Mouse (Mus musculus) urinary bladder, postnatal 4 days (tissue): ENCODE results near the gene Ripk3.

Source experiments
- DNase-seq, 2 experiments: peaks; one replicate each; pipeline ENCODE4 v3.0.0; 2021 to 2022; ENCODE audit warnings: low spot score in 2 of 2

The Ripk3 gene

DNA sequence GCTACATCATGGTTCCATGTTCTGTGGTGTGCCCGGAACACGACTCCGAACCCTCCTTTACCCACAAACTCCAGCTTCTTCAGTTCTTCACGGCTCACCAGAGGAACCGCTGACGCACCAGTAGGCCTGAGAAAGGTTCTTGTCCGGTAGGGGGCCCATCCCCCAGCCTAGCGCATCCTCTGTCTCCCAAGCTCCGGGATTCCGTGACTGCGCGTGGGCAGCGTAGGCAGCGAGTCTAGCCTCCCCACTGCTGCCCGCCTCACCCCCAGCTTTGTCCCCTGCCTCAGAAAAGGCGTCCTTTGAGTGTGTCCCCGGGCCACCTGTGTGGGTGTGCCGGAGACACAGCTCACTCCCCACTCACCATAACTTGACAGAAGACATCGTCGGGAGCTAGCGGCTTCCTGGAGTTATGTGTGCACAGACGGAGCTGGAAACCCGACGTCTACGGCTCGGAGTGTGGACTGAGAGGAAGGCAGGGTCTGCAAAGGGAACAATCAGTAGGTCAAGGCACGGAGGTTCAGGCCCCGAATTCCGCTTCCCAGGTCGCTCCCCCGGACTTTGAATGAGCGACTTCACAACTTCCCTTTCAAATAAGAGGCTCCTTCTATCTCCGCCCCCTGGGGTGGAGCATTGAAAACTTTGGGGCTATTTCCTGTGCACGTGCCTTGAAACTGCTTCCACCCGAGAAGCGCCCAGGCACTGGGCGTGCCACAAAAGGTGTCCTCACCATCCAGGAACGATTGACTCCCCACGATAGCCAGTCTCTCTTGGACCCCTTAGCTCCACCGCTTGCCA lies at the start of gene Ripk3:
Gene Ripk3 (minus strand): TSS at position 610 of the 795 bp plus-strand sequence.
- DNase-seq = peak in 1 of 2 experiments; percentile 59

DNA sequence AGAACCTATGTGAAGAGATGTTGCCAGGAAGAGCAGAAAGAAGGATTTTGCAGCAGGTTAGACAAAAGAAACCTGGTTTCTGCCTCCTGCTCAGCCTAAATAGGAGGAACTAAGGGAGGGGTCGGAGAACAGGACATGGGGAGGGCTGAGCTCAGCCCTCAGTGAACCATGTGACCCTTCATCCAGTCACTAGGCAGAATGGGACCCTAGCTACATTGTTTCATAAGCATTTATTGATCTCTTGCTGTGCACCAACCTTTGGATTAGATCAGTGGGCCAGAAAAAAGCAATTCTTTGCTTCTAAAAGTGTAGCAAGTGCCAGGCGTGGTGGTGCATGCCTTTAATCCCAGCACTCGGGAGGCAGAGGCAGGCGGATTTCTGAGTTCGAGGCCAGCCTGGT lies 49.6 kb upstream of the Ripk3 start:
- DNase-seq = no peak

DNA sequence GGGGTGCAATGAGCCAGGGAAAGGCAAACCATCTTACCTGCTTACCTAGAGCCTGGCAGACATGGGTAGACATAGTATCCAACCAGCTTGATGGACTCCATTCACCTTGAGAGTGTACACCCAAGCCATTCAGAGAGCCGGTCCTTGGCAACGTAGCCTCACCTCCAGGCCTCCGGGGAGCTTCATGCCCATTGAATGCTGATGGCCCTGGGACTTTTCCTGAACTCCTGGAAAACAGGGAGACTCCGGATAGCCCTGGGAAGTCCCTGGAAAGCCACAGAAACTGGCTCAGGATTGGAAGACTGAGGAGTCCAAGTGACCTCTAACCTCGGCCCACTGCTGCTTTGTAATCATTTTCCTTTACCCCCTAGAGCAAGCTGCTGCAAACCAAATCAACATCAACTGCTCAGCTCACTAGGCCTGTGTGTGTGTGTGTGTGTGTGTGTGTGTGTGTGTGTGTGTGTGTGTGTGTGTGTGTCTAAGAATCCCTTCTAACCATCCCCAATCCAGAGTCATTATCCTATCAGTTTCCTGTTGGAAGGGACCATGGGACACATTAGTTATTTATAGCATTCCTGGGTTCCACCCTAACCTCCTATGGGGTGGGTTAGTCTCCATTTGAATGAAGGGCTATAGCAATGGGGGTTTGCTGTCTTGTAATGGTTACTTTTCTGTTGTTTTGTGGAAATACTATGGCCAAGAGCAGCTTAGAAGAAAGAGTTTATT lies 46.3 kb upstream of the Ripk3 start:
- no peak for DNase-seq

DNA sequence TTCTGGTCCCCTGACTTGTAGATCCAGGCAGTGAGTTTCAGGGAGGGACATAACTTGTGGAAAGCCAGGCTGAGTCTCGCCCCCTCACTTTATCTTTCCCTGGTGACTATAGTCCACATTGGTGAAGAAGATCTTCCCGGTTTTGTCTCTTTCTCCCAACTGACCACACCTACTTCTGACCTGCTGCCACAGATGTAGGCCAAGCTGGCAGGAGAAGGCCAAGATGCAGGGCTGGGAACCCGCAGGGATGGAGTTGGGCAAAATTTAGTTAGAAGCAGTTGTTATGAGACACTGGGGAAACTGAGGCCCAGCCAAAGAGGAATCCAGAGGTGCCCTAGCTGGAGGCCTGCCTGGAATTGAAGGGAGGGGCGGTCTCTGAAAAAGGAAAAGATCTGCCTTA lies 44.5 kb upstream of the Ripk3 start:
- DNase-seq = no peak

DNA sequence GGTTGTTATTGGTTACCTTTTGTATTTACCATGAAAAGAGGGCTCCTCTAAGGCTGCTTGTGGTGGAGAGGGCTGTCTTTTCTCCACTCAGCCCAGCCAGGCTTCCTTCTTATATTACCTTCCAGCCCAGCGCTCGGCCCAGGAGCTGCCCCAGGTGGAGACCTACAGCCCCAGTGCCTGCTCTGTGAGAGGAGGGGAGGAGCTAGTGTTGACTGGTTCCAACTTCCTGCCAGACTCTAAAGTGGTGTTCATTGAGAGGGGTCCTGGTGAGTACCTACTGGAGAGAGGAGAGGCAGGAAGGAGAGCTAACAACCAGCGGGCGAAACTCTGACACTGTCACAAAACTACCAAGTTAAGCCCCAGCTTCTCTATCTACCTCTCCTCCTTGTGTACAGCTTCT lies 41.7 kb upstream of the Ripk3 start:
- DNase-seq = peak in 1 of 2 experiments; percentile 23

DNA sequence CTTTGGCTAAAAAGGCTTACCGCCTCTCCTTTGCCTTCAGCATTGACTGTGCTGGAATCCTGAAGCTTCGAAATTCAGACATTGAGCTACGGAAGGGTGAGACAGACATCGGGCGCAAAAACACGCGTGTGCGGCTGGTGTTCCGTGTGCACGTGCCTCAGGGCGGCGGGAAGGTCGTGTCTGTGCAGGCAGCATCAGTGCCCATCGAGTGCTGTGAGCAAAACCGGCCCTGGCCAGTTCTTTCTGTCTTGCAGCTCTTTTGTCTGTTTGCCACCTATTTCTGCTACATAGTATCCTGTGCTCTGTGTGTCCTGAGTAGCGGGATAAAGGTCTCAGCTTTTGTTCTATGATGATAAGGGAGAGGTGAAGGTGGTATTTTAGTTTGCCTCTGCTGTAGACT lies 41.2 kb upstream of the Ripk3 start:
- peak in 1 of 2 experiments; percentile 51 for DNase-seq

DNA sequence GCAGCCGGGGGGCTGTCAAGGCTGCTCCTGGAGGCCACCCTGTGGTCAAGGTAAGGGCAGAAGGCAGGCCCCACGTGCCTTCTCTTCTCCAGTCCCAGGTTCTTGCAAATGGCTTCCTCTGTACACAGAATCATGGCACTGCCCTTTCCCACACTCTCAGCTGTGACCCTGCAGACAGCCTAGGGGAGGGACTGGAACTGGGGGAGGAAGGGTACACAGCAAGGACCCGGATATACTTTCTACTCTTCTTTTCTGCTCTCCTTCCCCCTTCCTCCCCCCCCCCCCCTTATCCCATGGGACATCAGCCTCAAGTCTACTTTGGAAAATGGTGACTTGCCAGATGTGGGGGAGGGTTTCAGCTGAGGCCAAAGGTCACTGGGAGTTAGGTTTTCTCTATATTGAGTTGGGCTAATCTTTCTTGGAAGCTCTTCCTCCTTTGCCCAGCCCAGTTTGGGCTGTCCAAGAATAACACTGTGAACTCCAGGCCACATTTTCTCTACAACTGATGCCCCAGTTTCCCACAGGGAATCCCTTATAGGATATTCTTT lies 40.1 kb upstream of the Ripk3 start:
- peak in 1 of 2 experiments; percentile 50 for DNase-seq

DNA sequence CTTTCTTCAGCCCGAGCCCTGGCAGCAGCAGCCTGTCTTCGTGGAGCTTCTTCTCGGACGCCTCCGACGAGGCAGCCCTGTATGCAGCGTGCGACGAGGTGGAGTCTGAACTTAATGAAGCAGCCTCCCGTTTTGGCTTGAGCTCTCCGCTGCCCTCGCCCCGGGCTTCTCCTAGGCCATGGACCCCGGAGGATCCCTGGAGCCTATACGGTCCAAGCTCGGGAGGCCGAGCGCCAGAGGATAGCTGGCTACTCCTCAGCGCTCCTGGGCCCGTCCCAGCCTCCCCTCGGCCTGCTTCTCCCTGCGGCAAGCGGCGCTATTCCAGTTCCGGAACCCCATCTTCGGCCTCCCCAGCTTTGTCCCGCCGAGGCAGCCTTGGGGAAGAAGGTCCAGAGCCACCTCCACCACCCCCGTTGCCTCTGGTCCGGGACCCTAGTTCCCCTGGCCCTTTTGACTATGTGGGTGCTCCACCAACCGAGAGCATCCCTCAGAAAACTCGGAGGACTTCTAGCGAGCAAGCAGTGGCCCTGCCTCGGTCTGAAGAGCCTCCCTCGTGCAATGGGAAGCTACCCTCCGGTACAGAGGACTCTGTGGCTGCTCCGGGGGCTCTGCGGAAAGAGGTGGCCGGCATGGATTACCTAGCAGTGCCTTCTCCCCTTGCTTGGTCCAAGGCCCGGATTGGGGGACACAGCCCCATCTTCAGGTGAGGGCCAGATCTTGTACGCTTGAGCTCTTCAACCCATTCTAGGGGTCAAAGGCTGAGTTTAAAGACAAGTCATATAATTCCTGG lies 38.1 kb upstream of the Ripk3 start:
- DNase-seq = peak in 1 of 2 experiments; percentile 58

GRCm38 (mm10) chr14:55826142-55826541 lies 37.5 kb upstream of the Ripk3 start:
- DNase-seq = peak in 1 of 2 experiments; percentile 61

- peak; percentile 37 to 61 for DNase-seq
These were observed 36.8 kb upstream of the Ripk3 start for GRCm38 (mm10) chr14:55825216-55826051.

DNA sequence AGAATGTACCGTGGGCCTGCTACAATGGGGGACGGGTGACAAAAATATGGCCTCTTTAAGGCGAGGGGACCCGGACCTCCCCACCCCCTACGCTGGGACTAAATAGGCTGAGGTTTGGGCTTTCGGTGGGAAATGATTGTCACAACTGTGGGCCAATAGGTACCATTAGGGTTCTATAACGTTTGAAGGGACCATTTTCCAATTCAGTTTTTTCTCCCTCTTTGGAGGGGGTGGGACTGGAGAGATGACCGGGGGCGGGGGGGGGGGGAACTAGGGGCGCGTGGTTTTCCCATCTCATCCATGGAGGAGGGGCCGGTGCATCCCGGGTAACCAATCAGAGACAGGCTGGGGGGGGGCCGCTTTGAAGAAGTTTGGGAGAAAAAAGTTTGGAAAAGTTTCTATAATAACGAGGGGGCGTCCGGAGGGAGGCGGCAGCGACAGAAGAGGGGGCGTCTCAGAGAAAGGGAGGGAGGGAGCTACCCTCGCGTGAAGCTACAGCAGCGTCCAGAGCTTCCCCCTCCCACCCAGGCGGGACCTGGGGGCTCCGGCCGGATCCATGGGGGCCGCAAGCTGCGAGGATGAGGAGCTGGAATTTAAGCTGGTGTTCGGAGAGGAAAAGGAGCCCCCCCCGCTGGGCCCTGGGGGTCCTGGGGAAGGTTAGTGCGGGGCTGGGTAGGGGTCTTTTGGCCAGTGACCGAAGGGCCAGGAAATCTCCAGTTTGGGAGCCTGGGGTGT lies 36.0 kb upstream of the Ripk3 start:
- peak; percentile 66 to 77 for DNase-seq

GRCm38 (mm10) chr14:55824001-55824480 lies 35.4 kb upstream of the Ripk3 start:
- DNase-seq = peak; percentile 47 to 61

- DNase-seq = peak; percentile 90 to 95
These were observed 34.5 kb upstream of the Ripk3 start, which contains the start of gene Nfatc4 for GRCm38 (mm10) chr14:55822991-55823762. TSS of gene Nfatc4 (plus strand) at chr14:55823144.

- DNase-seq = peak; percentile 71 to 80
These were observed 33.8 kb upstream of the Ripk3 start for GRCm38 (mm10) chr14:55822435-55822990.

GRCm38 (mm10) chr14:55820576-55820975 lies 31.9 kb upstream of the Ripk3 start:
- peak; percentile 12 to 56 for DNase-seq

DNA sequence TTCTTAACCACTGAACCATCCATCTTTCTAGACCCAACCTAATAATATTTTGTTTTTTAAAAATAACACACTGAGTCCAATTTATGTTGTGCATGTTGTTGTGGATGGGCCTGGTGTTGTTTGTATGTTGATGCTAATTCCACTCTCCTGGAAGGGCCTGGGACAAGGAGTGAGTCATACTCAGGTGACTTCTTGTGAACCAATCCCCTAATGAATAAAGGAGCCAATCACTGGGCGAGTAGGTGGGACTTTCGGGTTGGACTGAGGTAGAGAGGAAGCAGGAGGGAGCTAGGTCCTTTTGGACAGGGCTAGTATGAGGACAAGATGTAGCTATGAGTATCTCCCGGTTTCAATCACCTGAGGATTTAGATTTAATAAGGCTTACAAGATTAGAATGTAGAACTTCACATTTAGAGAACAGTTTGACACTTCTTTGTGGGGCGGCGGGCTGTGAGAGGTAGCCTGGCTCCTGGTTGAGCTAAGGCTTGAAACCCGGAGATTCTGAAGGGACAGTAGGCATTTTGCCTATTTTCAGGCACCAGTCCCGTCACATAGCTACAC lies 31.3 kb upstream of the Ripk3 start:
- DNase-seq = peak; percentile 10 to 46

DNA sequence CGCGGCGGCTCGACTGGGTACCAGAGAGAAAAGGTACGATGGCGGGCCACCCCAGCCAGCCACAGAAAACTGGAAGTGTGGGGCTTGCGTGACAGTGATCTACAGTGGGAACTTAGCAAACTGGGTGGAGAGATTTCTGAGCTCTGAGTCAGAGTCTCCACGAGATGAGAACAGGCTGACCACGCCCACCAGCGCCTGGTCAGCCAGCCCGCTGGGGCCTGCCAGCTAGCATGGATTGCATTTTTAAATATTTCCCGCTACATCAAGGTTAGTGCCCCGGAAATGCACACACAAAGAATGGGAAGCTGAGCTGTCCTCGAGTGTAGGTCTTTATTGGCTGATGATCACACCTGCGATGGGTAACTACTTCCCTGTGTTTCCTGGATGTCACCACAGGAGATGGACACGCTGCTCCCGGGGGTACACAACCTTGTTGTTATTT lies 26.7 kb upstream of the Ripk3 start:
- DNase-seq = peak; percentile 75 to 80

- peak; percentile 51 to 78 for DNase-seq
These were observed 26.2 kb upstream of the Ripk3 start for GRCm38 (mm10) chr14:55814885-55815284.
